Mouse (Mus musculus) embryonic facial prominence, embryonic 11.5 days (tissue): ENCODE data around the gene Ccdc28b. TPM values are rescaled to one million over a fixed set of nuclear protein-coding genes. Genes with fewer than 3 reads are reported as not detected.

Experiments
- ATAC-seq: fragments of 200-750 bp; cut with Nextera tagmentation; replicated peaks from 2 replicates; pipeline ENCODE4 v1.8.0; 2017; ENCODE audit warnings: low read depth; ENCODE audit not compliant: insufficient number of reproducible peaks, low FRiP score, low TSS enrichment
- DNase-seq: peaks from one replicate; pipeline ENCODE4 v3.0.0-alpha.2; 2015; ENCODE audit warnings: low spot score
- H3K27ac ChIP-seq: fragments of 300-500 bp; sonication (generic); replicated peaks from 2 replicates; pipeline ENCODE4 v1.5.1; 2014; ENCODE audit warnings: mild to moderate bottlenecking, low read depth, low read length, control low read depth
- H3K27me3 ChIP-seq: fragments of 300-500 bp; sonication (generic); 2 replicates; pipeline ENCODE4 v1.6.1; 2014; ENCODE audit warnings: mild to moderate bottlenecking, low read length, moderate library complexity, mixed read lengths; ENCODE audit not compliant: control insufficient read depth, insufficient read depth
- H3K36me3 ChIP-seq: fragments of 300-500 bp; sonication (generic); replicated peaks from 2 replicates; pipeline ENCODE4 v1.6.1; 2014; ENCODE audit warnings: low read depth, mild to moderate bottlenecking, low read length, moderate library complexity, mixed read lengths; ENCODE audit not compliant: control insufficient read depth, insufficient read depth
- H3K4me1 ChIP-seq: fragments of 300-500 bp; sonication (generic); 2 replicates; pipeline ENCODE4 v1.6.1; 2014; ENCODE audit warnings: low read length, mixed read lengths; ENCODE audit not compliant: control insufficient read depth, insufficient read depth
- H3K4me2 ChIP-seq: fragments of 300-500 bp; sonication (generic); 2 replicates; pipeline ENCODE4 v1.6.1; 2014; ENCODE audit warnings: low read depth, mild to moderate bottlenecking, control low read depth, low read length, moderate library complexity
- H3K4me3 ChIP-seq: fragments of 300-500 bp; sonication (generic); 2 replicates; pipeline ENCODE4 v1.5.1; 2014; ENCODE audit warnings: low read depth, low read length, control low read depth
- H3K9ac ChIP-seq: fragments of 300-500 bp; sonication (generic); replicated peaks from 2 replicates; pipeline ENCODE4 v1.6.1; 2014; ENCODE audit warnings: mild to moderate bottlenecking, control low read depth, low read length
- H3K9me3 ChIP-seq: fragments of 300-500 bp; sonication (generic); replicated peaks from 2 replicates; pipeline ENCODE4 v1.6.1; 2016; ENCODE audit warnings: mild to moderate bottlenecking, low read length, inconsistent platforms, mixed read lengths; ENCODE audit not compliant: control insufficient read depth
- WGBS: fragments of 180-500 bp; shearing (Covaris S2); extraction: QIAGEN DNeasy Blood & Tissue Kit; methylation state at CpG from one replicate; pipeline ENCODE4 v1.1.7; 2014; 5-methylcytosine and 5-hydroxymethylcytosine counted together
- polyA plus RNA-seq: library from polyadenylated mRNA; unstranded; fragments of >200 nt; fragmentation: Nextera tagmentation; extraction: Ambion mirVana; gene quantifications from 2 replicates; pipeline ENCODE4 v1.2.1, GENCODE M21; 2014

Ccdc28b gene
- polyA plus RNA-seq, 1 experiment from 2014 or later = 55.8 TPM

GRCm38 (mm10) chr4:129631867-129632266, 8.1 kb upstream of the Ccdc28b start:
- Histone ChIP-seq H3K27me3 (no peaks in the 10 kb centered on the region), H3K4me1 (no peaks in the 10 kb centered on the region), H3K4me3 (no peak overlapping the region), H3K9me3 (no peaks in the 10 kb centered on the region), H3K9ac (no peak overlapping the region), H3K4me2 (no peak overlapping the region), H3K27ac (no peak overlapping the region), H3K36me3 (peaks cover 39% of the 10 kb centered on the region)
- DNase-seq (no peak), ATAC-seq (no peak)
- WGBS = 92% methylated on average over 12 of the region's 12 CpGs

- no peak for DNase-seq
- H3K4me1 ChIP-seq = no peaks in the 10 kb centered on the region
- H3K27me3 ChIP-seq = no peaks in the 10 kb centered on the region
- WGBS = 90% methylated on average over 4 of the region's 4 CpGs
- H3K4me2 ChIP-seq = no peak overlapping the region
- no peak overlapping the region for H3K9ac ChIP-seq
- H3K4me3 ChIP-seq = no peak overlapping the region
- no peaks in the 10 kb centered on the region for H3K9me3 ChIP-seq
- H3K27ac ChIP-seq = no peak overlapping the region
- H3K36me3 ChIP-seq = peaks cover 41% of the 10 kb centered on the region
- no peak for ATAC-seq
These were observed 7.2 kb upstream of the Ccdc28b start for GRCm38 (mm10) chr4:129630944-129631343.

GRCm38 (mm10) chr4:129626035-129626434, 2.3 kb upstream of the Ccdc28b start:
- DNase-seq (no peak), ATAC-seq (no peak)
- Histone ChIP-seq H3K4me1 (peaks cover 4% of the 10 kb centered on the region; the same call in 1 of the 2 replicates), H3K27me3 (no peaks in the 10 kb centered on the region), H3K36me3 (peaks cover 23% of the 10 kb centered on the region), H3K27ac (no peak overlapping the region), H3K4me2 (no peak overlapping the region), H3K4me3 (no peak overlapping the region; the same call in 1 of the 2 replicates), H3K9me3 (no peaks in the 10 kb centered on the region), H3K9ac (no peak overlapping the region)
- 79% methylated on average over 6 of the region's 6 CpGs for WGBS

GRCm38 (mm10) chr4:129625496-129625895, 1.7 kb upstream of the Ccdc28b start:
- DNase-seq (no peak), ATAC-seq (no peak)
- 42% methylated on average over 4 of the region's 4 CpGs for WGBS
- Histone ChIP-seq H3K27ac (no peak overlapping the region), H3K9ac (no peak overlapping the region; the same call in 1 of the 2 replicates), H3K36me3 (peaks cover 21% of the 10 kb centered on the region), H3K4me1 (peaks cover 4% of the 10 kb centered on the region; the same call in 1 of the 2 replicates), H3K9me3 (no peaks in the 10 kb centered on the region), H3K4me3 (no peak overlapping the region; the same call in 1 of the 2 replicates), H3K4me2 (no peak overlapping the region), H3K27me3 (no peaks in the 10 kb centered on the region)

GRCm38 (mm10) chr4:129625029-129625370, 1.3 kb upstream of the Ccdc28b start:
- Histone ChIP-seq H3K27ac (peak overlapping the region; percentile 56; the same call in 1 of the 2 replicates), H3K4me3 (peak overlapping the region; percentile 61; the same call in 1 of the 2 replicates), H3K9ac (peak overlapping the region; percentile 39), H3K4me1 (peaks cover 4% of the 10 kb centered on the region; the same call in 1 of the 2 replicates), H3K27me3 (no peaks in the 10 kb centered on the region), H3K36me3 (peaks cover 19% of the 10 kb centered on the region), H3K9me3 (no peaks in the 10 kb centered on the region), H3K4me2 (peak overlapping the region; percentile 73)
- ATAC-seq = no peak
- 0% methylated on average over 6 of the region's 6 CpGs for WGBS
- peak; percentile 71 for DNase-seq

- ATAC-seq = peak; percentile 85
- H3K36me3 ChIP-seq = peaks cover 17% of the 10 kb centered on the region
- H3K9me3 ChIP-seq = no peaks in the 10 kb centered on the region
- 1% methylated on average over 18 of the region's 18 CpGs for WGBS
- peak overlapping the region; percentile 61 for H3K4me3 ChIP-seq
- H3K27ac ChIP-seq = peak overlapping the region; percentile 71
- peak; percentile 87 for DNase-seq
- H3K9ac ChIP-seq = peak overlapping the region; percentile 81
- peaks cover 4% of the 10 kb centered on the region; the same call in 1 of the 2 replicates for H3K4me1 ChIP-seq
- peak overlapping the region; percentile 73 for H3K4me2 ChIP-seq
- no peaks in the 10 kb centered on the region for H3K27me3 ChIP-seq
These were observed 708 bp upstream of the Ccdc28b start for GRCm38 (mm10) chr4:129624281-129625028.

- Histone ChIP-seq H3K9me3 (no peaks in the 10 kb centered on the region), H3K27me3 (no peaks in the 10 kb centered on the region), H3K36me3 (peaks cover 6% of the 10 kb centered on the region), H3K27ac (0 out of 2 replicates have a peak overlapping the region, but pooled peaks have one; percentile 71), H3K4me3 (peak overlapping the region; percentile 61), H3K9ac (peak overlapping the region; percentile 81), H3K4me2 (peak overlapping the region; percentile 73), H3K4me1 (peaks cover 4% of the 10 kb centered on the region; the same call in 1 of the 2 replicates)
- WGBS = 24% methylated on average over 8 of the region's 8 CpGs
- ATAC-seq = no peak
- no peak for DNase-seq
These were observed 778 bp downstream of the Ccdc28b start for GRCm38 (mm10) chr4:129622803-129623535.
